ENCODE assay signal across 28 mouse cellular contexts in genomic region chr6:5976241-5976640, GRCm38 (mm10).
DNase-seq lines count a peak whose midpoint lies in the region; ATAC-seq and TF ChIP-seq lines count a peak whose summit lies in the region.
"Had no signal": no experiment of that assay in that cellular context is flagged by ENCODE, and none has a peak within 500 bp of the region (broad histone marks: within the 10 kb centered on the region; RNA-seq: fewer than 3 reads in every experiment).

No protein-coding gene starts in this region.

- H3K4me2 ChIP-seq in heart, embryonic 12.5 days, result no peak overlapping the region
- H3K4me2 ChIP-seq in intestine, embryonic 14.5 days (ENCODE audit: low read length), result no peak overlapping the region
- no peak overlapping the region for H3K4me2 ChIP-seq in intestine, embryonic 15.5 days (replicated peaks)
- no peak overlapping the region for H3K4me2 ChIP-seq in lung, embryonic 14.5 days
- no peak overlapping the region for H3K4me2 ChIP-seq in stomach, embryonic 14.5 days (replicated peaks; ENCODE audit: low read depth, low read length)
- H3K4me2 ChIP-seq: forebrain, embryonic 13.5 days; limb, embryonic 12.5 days; liver, embryonic 15.5 days; midbrain, embryonic 15.5 days; neural tube, embryonic 15.5 days had no signal

- 34% methylated on average over 4 of the region's 4 CpGs for WGBS in heart, embryonic 12.5 days
- 25% methylated on average over 4 of the region's 4 CpGs for whole genome bisulfite sequencing in heart, adult 2 months
- whole genome bisulfite sequencing in intestine, embryonic 14.5 days, result 29% methylated on average over 4 of the region's 4 CpGs
- WGBS in intestine, embryonic 15.5 days, result 20% methylated on average over 4 of the region's 4 CpGs
- 19% methylated on average over 4 of the region's 4 CpGs for WGBS in lung, embryonic 14.5 days
- WGBS in stomach, embryonic 14.5 days, result 23% methylated on average over 4 of the region's 4 CpGs

- H3K4me3 ChIP-seq in heart, embryonic 12.5 days, result no peak overlapping the region
- H3K4me3 ChIP-seq in heart, adult 2 months, result no peak overlapping the region
- no peak overlapping the region for H3K4me3 ChIP-seq in intestine, embryonic 14.5 days (ENCODE audit: low read depth, low read length)
- H3K4me3 ChIP-seq in intestine, embryonic 15.5 days (replicated peaks), result no peak overlapping the region
- no peak overlapping the region for H3K4me3 ChIP-seq in lung, embryonic 14.5 days (ENCODE audit: low read depth, low read length)
- no peak overlapping the region for H3K4me3 ChIP-seq in stomach, embryonic 14.5 days (ENCODE audit: low read depth, low read length)
- H3K4me3 ChIP-seq: forebrain, embryonic 13.5 days; left cerebral cortex, adult 2 months; limb, embryonic 12.5 days; liver, embryonic 15.5 days; midbrain, embryonic 10.5 days; midbrain, embryonic 15.5 days; neural tube, embryonic 15.5 days had no signal

- no peaks in the 10 kb centered on the region for H3K27me3 ChIP-seq in heart, embryonic 12.5 days (replicated peaks)
- H3K27me3 ChIP-seq in heart, adult 2 months (ENCODE audit: control insufficient read depth, insufficient read depth, low read length), result no peaks in the 10 kb centered on the region
- no peaks in the 10 kb centered on the region for H3K27me3 ChIP-seq in intestine, embryonic 14.5 days (replicated peaks; ENCODE audit: control insufficient read depth, insufficient read depth, low read length)
- H3K27me3 ChIP-seq in intestine, embryonic 15.5 days (replicated peaks), result no peaks in the 10 kb centered on the region
- H3K27me3 ChIP-seq in lung, embryonic 14.5 days (ENCODE audit: insufficient read depth, low read length), result no peaks in the 10 kb centered on the region
- no peaks in the 10 kb centered on the region for H3K27me3 ChIP-seq in stomach, embryonic 14.5 days (ENCODE audit: control insufficient read depth, insufficient read depth, low read length)
- H3K27me3 ChIP-seq: forebrain, embryonic 13.5 days; limb, embryonic 12.5 days; liver, embryonic 15.5 days; midbrain, embryonic 15.5 days; neural tube, embryonic 15.5 days had no signal

- H3K9ac ChIP-seq in heart, embryonic 12.5 days, result no peak overlapping the region
- H3K9ac ChIP-seq in heart, adult 2 months (ENCODE audit: low read depth, low read length), result no peak overlapping the region
- no peak overlapping the region for H3K9ac ChIP-seq in intestine, embryonic 14.5 days (ENCODE audit: low read length)
- H3K9ac ChIP-seq in intestine, embryonic 15.5 days, result no peak overlapping the region
- no peak overlapping the region for H3K9ac ChIP-seq in lung, embryonic 14.5 days
- H3K9ac ChIP-seq in stomach, embryonic 14.5 days (replicated peaks; ENCODE audit: low read depth, low read length), result no peak overlapping the region
- H3K9ac ChIP-seq: forebrain, embryonic 13.5 days; limb, embryonic 12.5 days; liver, embryonic 15.5 days; midbrain, embryonic 15.5 days; neural tube, embryonic 15.5 days had no signal

- H3K9me3 ChIP-seq in heart, embryonic 12.5 days (replicated peaks), result no peaks in the 10 kb centered on the region
- no peaks in the 10 kb centered on the region for H3K9me3 ChIP-seq in intestine, embryonic 14.5 days (ENCODE audit: control insufficient read depth, low read length)
- H3K9me3 ChIP-seq in intestine, embryonic 15.5 days, result no peaks in the 10 kb centered on the region
- H3K9me3 ChIP-seq in lung, embryonic 14.5 days (ENCODE audit: low read depth, low read length), result no peaks in the 10 kb centered on the region
- H3K9me3 ChIP-seq in stomach, embryonic 14.5 days (ENCODE audit: control insufficient read depth, low read depth, low read length), result no peaks in the 10 kb centered on the region
- H3K9me3 ChIP-seq: forebrain, embryonic 13.5 days; limb, embryonic 12.5 days; liver, embryonic 15.5 days; midbrain, embryonic 10.5 days; midbrain, embryonic 15.5 days; neural tube, embryonic 15.5 days had no signal

- H3K79me2 ChIP-seq in heart, adult 2 months (replicated peaks; ENCODE audit: control insufficient read depth, insufficient read depth, low read length), result no peaks in the 10 kb centered on the region

- no peak for TF ChIP-seq POLR2A in heart, adult 2 months (IDR thresholded peaks at IDR 0.05; ENCODE audit: insufficient read depth, low read depth, low read length)

- no peak for TF ChIP-seq EP300 in heart, adult 2 months (IDR thresholded peaks at IDR 0.05; ENCODE audit: insufficient read depth, low read depth, low read length)

- 0 out of 2 replicates have a peak, but pooled peaks have one; percentile 53 for ATAC-seq in heart, embryonic 12.5 days (ENCODE audit: insufficient number of reproducible peaks, low FRiP score)
- no peak for ATAC-seq in intestine, embryonic 14.5 days (replicated peaks; ENCODE audit: low FRiP score, low TSS enrichment, low read depth)
- no peak for ATAC-seq in intestine, embryonic 15.5 days
- peak; percentile 66; the same call in 1 of the 2 replicates for ATAC-seq in lung, embryonic 14.5 days (ENCODE audit: insufficient read depth)
- ATAC-seq in stomach, embryonic 14.5 days (ENCODE audit: insufficient number of reproducible peaks, insufficient read depth, low FRiP score, low read depth), result no peak
- ATAC-seq: CD4-positive, CD25-positive, alpha-beta regulatory T cell, adult 4 months; forebrain, embryonic 13.5 days; hindbrain, embryonic 16.5 days; intestine, embryonic 16.5 days; midbrain, embryonic 15.5 days had no signal

- DNase-seq in heart, adult 2 months, result no peak
- DNase-seq in intestine, embryonic 14.5 days (ENCODE audit: low spot score), result no peak
- peak; percentile 51 for DNase-seq in lung, embryonic 14.5 days
- DNase-seq in lung, adult 18-20 months, result no peak
- no peak for DNase-seq in layer of hippocampus, postnatal 36 days
- DNase-seq: adrenal gland, postnatal 14 days; cerebellum, adult 11 months; cerebellum, adult 9-10 months; cerebellum, postnatal 36 days; gastrocnemius, postnatal 10 days; kidney, adult 9 months; lung, postnatal 10 days; retina, postnatal 1 day; right cerebral cortex, postnatal 14 days; thymus, postnatal 4 days had no signal

- no peaks in the 10 kb centered on the region for H3K4me1 ChIP-seq in heart, embryonic 12.5 days (replicated peaks)
- H3K4me1 ChIP-seq in heart, adult 2 months (ENCODE audit: control insufficient read depth, insufficient read depth, low read length), result no peaks in the 10 kb centered on the region; the same call in 1 of the 2 replicates
- no peaks in the 10 kb centered on the region for H3K4me1 ChIP-seq in intestine, embryonic 14.5 days (replicated peaks; ENCODE audit: control insufficient read depth, insufficient read depth, low read length)
- no peaks in the 10 kb centered on the region for H3K4me1 ChIP-seq in intestine, embryonic 15.5 days (replicated peaks)
- no peaks in the 10 kb centered on the region for H3K4me1 ChIP-seq in lung, embryonic 14.5 days (ENCODE audit: insufficient read depth)
- H3K4me1 ChIP-seq in stomach, embryonic 14.5 days (ENCODE audit: control insufficient read depth, insufficient read depth, low read length), result no peaks in the 10 kb centered on the region
- H3K4me1 ChIP-seq: forebrain, embryonic 13.5 days; liver, embryonic 15.5 days; midbrain, embryonic 10.5 days; midbrain, embryonic 15.5 days; neural tube, embryonic 15.5 days had no signal

- no peaks in the 10 kb centered on the region for H3K36me3 ChIP-seq in heart, embryonic 12.5 days
- no peaks in the 10 kb centered on the region for H3K36me3 ChIP-seq in heart, adult 2 months (ENCODE audit: control insufficient read depth, insufficient read depth, low read length)
- H3K36me3 ChIP-seq in intestine, embryonic 14.5 days (ENCODE audit: control insufficient read depth, insufficient read depth, low read length), result no peaks in the 10 kb centered on the region
- no peaks in the 10 kb centered on the region for H3K36me3 ChIP-seq in intestine, embryonic 15.5 days
- no peaks in the 10 kb centered on the region for H3K36me3 ChIP-seq in lung, embryonic 14.5 days (ENCODE audit: insufficient read depth)
- H3K36me3 ChIP-seq in stomach, embryonic 14.5 days (ENCODE audit: control insufficient read depth, insufficient read depth, low read length), result no peaks in the 10 kb centered on the region
- H3K36me3 ChIP-seq: limb, embryonic 12.5 days; liver, embryonic 15.5 days; midbrain, embryonic 10.5 days; midbrain, embryonic 15.5 days; neural tube, embryonic 15.5 days had no signal

- TF ChIP-seq CTCF in heart, adult 2 months (IDR thresholded peaks at IDR 0.05), result no peak
- no peak for TF ChIP-seq CTCF in lung, embryonic 14.5 days (IDR thresholded peaks at IDR 0.05; ENCODE audit: low read depth)

- intact Hi-C loops in heart, adult 2 months (cut with DNase I), result no loop called here

- H3K27ac ChIP-seq in heart, embryonic 12.5 days (ENCODE audit: poor library complexity, severe bottlenecking), result peak overlapping the region; percentile 63
- no peak overlapping the region for H3K27ac ChIP-seq in heart, adult 2 months
- peak overlapping the region; percentile 43; the same call in 1 of the 2 replicates for H3K27ac ChIP-seq in intestine, embryonic 14.5 days (ENCODE audit: low read depth)
- H3K27ac ChIP-seq in intestine, embryonic 15.5 days, result no peak overlapping the region
- no peak overlapping the region for H3K27ac ChIP-seq in lung, embryonic 14.5 days (ENCODE audit: low read depth)
- peak overlapping the region; percentile 59; the same call in 1 of the 2 replicates for H3K27ac ChIP-seq in stomach, embryonic 14.5 days (ENCODE audit: low read length)
- H3K27ac ChIP-seq: forebrain, embryonic 13.5 days; left cerebral cortex, adult 2 months; liver, embryonic 15.5 days; midbrain, embryonic 10.5 days; midbrain, embryonic 15.5 days; neural tube, embryonic 15.5 days had no signal

Comparison
In these comparisons a context has a peak if more than half of its experiments do, and no peak if none do; other contexts are left out.
1. H3K27ac ChIP-seq: peak in heart, embryonic 12.5 days (single experiment), intestine, embryonic 14.5 days (single experiment) and stomach, embryonic 14.5 days (single experiment); none in heart, adult 2 months (single experiment), intestine, embryonic 15.5 days (single experiment) and lung, embryonic 14.5 days (single experiment).
2. ATAC-seq: peak in heart, embryonic 12.5 days (single experiment) and lung, embryonic 14.5 days (single experiment); none in intestine, embryonic 14.5 days (single experiment), intestine, embryonic 15.5 days (single experiment) and stomach, embryonic 14.5 days (single experiment).